Mouse (Mus musculus) thymus, adult 2 months (tissue): ENCODE measurements around the gene Vgf.

ENCODE experiments used
- CTCF ChIP-seq: fragments of 200-500 bp; IDR thresholded peaks from 2 replicates; pipeline ENCODE4 v1.5.1; 2012; ENCODE audit warnings: mild to moderate bottlenecking, control low read depth, low read length, moderate library complexity, borderline replicate concordance; ENCODE audit not compliant: control insufficient read depth, poor library complexity, insufficient read depth; ENCODE audit errors: extremely low read depth
- POLR2A ChIP-seq: fragments of 200-500 bp; IDR thresholded peaks from 2 replicates; pipeline ENCODE4 v1.6.1; 2012; ENCODE audit warnings: mild to moderate bottlenecking, low read length, control low read depth, moderate library complexity; ENCODE audit not compliant: control insufficient read depth, poor library complexity, insufficient read depth; ENCODE audit errors: extremely low read depth

- TF ChIP-seq CTCF (no peak), POLR2A (no peak)
Observed at GRCm38 (mm10) chr5:137073141-137073540, 46.9 kb downstream of the Vgf start.
